Mouse (Mus musculus) frontal cortex, adult 2 months (tissue): ENCODE measurements around the gene Clhc1. TPM values are rescaled to one million over a fixed set of nuclear protein-coding genes. Genes with fewer than 3 reads are reported as not detected.

ENCODE experiments used
- polyA plus RNA-seq: library from polyadenylated mRNA; depleted of rRNA; stranded (reverse); fragments of >200 nt; gene quantifications from 2 replicates; pipeline ENCODE4 v1.2.3, GENCODE M21; 2012; rRNA removed

Clhc1 gene
- polyA plus RNA-seq, 1 experiment, result 0.10 TPM

Other genes with a start within 250 kb of the Clhc1 start
- 23.1 and 26.3 TPM in 2 replicates for gene Ccdc88a, start 174.3 kb upstream of the Clhc1 start, polyA plus RNA-seq
- 4.8 and 4.9 TPM in 2 replicates for gene Prorsd1, start 32.9 kb upstream of the Clhc1 start, polyA plus RNA-seq
- 28.5 and 30.1 TPM in 2 replicates for gene Mtif2, start 21.5 kb upstream of the Clhc1 start, polyA plus RNA-seq
- gene Rps27a, start 159 bp downstream of the Clhc1 start, polyA plus RNA-seq, result 566 and 666 TPM in 2 replicates
- 587 and 624 TPM in 2 replicates for gene Rtn4, start 145.0 kb downstream of the Clhc1 start, polyA plus RNA-seq